In genomic region chr6:128993221-128993620, GRCm38 (mm10) we compare ENCODE assay signal across 12 mouse cellular contexts. TPM values are rescaled to one million over a fixed set of nuclear protein-coding genes. Genes with fewer than 3 reads are reported as not detected.
A peak's percentile ranks its signal among the peaks of the same experiment; 100 is the strongest.
DNase-seq lines count a peak whose midpoint lies in the region; ATAC-seq and TF ChIP-seq lines count a peak whose summit lies in the region.
"Had no signal": no experiment of that assay in that cellular context is flagged by ENCODE, and none has a peak within 500 bp of the region (broad histone marks: within the 10 kb centered on the region; RNA-seq: fewer than 3 reads in every experiment).

No protein-coding gene starts in this region.

- no peak for TF ChIP-seq CTCF in gastrocnemius, adult 2 months (IDR thresholded peaks at IDR 0.05)

- intact Hi-C loops in gastrocnemius, adult 2 months (cut with DNase I): no loop called here

- no peak for DNase-seq in gastrocnemius, adult 2 months
- DNase-seq in gastrocnemius, adult 18-20 months (ENCODE audit: low spot score): no peak
- DNase-seq in neural tube, embryonic 10.5 days (ENCODE audit: extremely low spot score, low spot score): no peak
- DNase-seq in induced T-regulatory cell, adult 2 months (ENCODE audit: low read depth): peak; percentile 31
- DNase-seq in thymus, postnatal 0 days (ENCODE audit: low spot score): no peak
- DNase-seq in T-cell, adult 2 months (ENCODE audit: low spot score): no peak
- DNase-seq: cerebellum, postnatal 25 days; gastrocnemius, postnatal 14 days; kidney, postnatal 10 days; right cerebral cortex, postnatal 4 days had no signal

- H3K27ac ChIP-seq in gastrocnemius, adult 2 months: peak overlapping the region; percentile 17; the same call in 1 of the 2 replicates
- H3K27ac ChIP-seq in neural tube, embryonic 12.5 days: no peak overlapping the region
- H3K27ac ChIP-seq in stomach, embryonic 16.5 days (ENCODE audit: low read length): peak overlapping the region; percentile 91

- ATAC-seq in neural tube, embryonic 12.5 days (ENCODE audit: low FRiP score, low read depth): no peak
- 0 out of 2 replicates have a peak, but pooled peaks have one; percentile 15 for ATAC-seq in stomach, embryonic 16.5 days (ENCODE audit: insufficient read depth, low FRiP score)

- H3K36me3 ChIP-seq in neural tube, embryonic 12.5 days: no peaks in the 10 kb centered on the region
- H3K36me3 ChIP-seq in stomach, embryonic 16.5 days (ENCODE audit: control insufficient read depth, insufficient read depth, low read length): no peaks in the 10 kb centered on the region

- 35% methylated on average over 2 of the region's 2 CpGs for WGBS in neural tube, embryonic 12.5 days
- WGBS in stomach, embryonic 16.5 days: 57% methylated on average over 2 of the region's 2 CpGs

- no peaks in the 10 kb centered on the region; the same call in 1 of the 2 replicates for H3K4me1 ChIP-seq in neural tube, embryonic 12.5 days
- H3K4me1 ChIP-seq in stomach, embryonic 16.5 days (ENCODE audit: control insufficient read depth, insufficient read depth, low read length): peaks cover 3% of the 10 kb centered on the region; the same call in 1 of the 2 replicates

- peaks cover 7% of the 10 kb centered on the region; the same call in 1 of the 2 replicates for H3K27me3 ChIP-seq in neural tube, embryonic 12.5 days (replicated peaks)
- no peaks in the 10 kb centered on the region for H3K27me3 ChIP-seq in stomach, embryonic 16.5 days (ENCODE audit: control insufficient read depth, insufficient read depth, low read length)

- no peaks in the 10 kb centered on the region for H3K9me3 ChIP-seq in neural tube, embryonic 12.5 days
- no peaks in the 10 kb centered on the region for H3K9me3 ChIP-seq in stomach, embryonic 16.5 days (replicated peaks; ENCODE audit: control insufficient read depth, low read length)

- H3K9ac ChIP-seq in neural tube, embryonic 12.5 days: no peak overlapping the region
- H3K9ac ChIP-seq in stomach, embryonic 16.5 days (ENCODE audit: low read length): peak overlapping the region; percentile 35; the same call in 1 of the 2 replicates

- peak overlapping the region; percentile 8; the same call in 1 of the 2 replicates for H3K4me3 ChIP-seq in gastrocnemius, adult 2 months
- H3K4me3 ChIP-seq in neural tube, embryonic 12.5 days: no peak overlapping the region
- H3K4me3 ChIP-seq in stomach, embryonic 16.5 days (replicated peaks; ENCODE audit: low read length): peak overlapping the region; percentile 6; the same call in 1 of the 2 replicates

- peak overlapping the region; percentile 27; the same call in 1 of the 2 replicates for H3K4me2 ChIP-seq in neural tube, embryonic 12.5 days (replicated peaks)
- H3K4me2 ChIP-seq in stomach, embryonic 16.5 days (ENCODE audit: low read depth, low read length): 0 out of 2 replicates have a peak overlapping the region, but pooled peaks have one; percentile 24

RNA-seq across cellular contexts. Expression of gene Klrb1f, which starts 52.5 kb away (rescaled TPM):
- not detected for total RNA-seq in gastrocnemius, adult 2 months (2021)
- not detected for total RNA-seq in gastrocnemius, adult 18-20 months (2021)
- polyA plus RNA-seq in neural tube, embryonic 12.5 days (2016; fragmentation: Nextera tagmentation; extraction: Ambion mirVana): 0.24 and 0.51 TPM in 2 replicates
- 0.27 and 0.48 TPM in 2 replicates for polyA plus RNA-seq in stomach, embryonic 16.5 days (2015; fragmentation: Nextera tagmentation; extraction: Ambion mirVana)
- 2.6 and 2.7 TPM in 2 replicates for polyA plus RNA-seq in thymus, postnatal 0 days (2015; fragmentation: Nextera tagmentation; extraction: Ambion mirVana)
- total RNA-seq: gastrocnemius, postnatal 14 days had no signal

RNA-seq across cellular contexts. Expression of gene Clec2g, which starts 59.0 kb away (rescaled TPM):
- total RNA-seq in gastrocnemius, adult 2 months (2021): 1 to 10 TPM; 3.5 to 4.6 TPM
- 1 to 10 TPM; 1.3 to 4.2 TPM for total RNA-seq in gastrocnemius, adult 18-20 months (2021)
- not detected in 2 replicates for polyA plus RNA-seq in neural tube, embryonic 12.5 days (2016; fragmentation: Nextera tagmentation; extraction: Ambion mirVana)
- 0.92 and 2.0 TPM in 2 replicates for polyA plus RNA-seq in stomach, embryonic 16.5 days (2015; fragmentation: Nextera tagmentation; extraction: Ambion mirVana)
- 0.17 and 0.23 TPM in 2 replicates for polyA plus RNA-seq in thymus, postnatal 0 days (2015; fragmentation: Nextera tagmentation; extraction: Ambion mirVana)
